22 mouse cellular contexts compared by ENCODE assay signal in the genomic region with DNA sequence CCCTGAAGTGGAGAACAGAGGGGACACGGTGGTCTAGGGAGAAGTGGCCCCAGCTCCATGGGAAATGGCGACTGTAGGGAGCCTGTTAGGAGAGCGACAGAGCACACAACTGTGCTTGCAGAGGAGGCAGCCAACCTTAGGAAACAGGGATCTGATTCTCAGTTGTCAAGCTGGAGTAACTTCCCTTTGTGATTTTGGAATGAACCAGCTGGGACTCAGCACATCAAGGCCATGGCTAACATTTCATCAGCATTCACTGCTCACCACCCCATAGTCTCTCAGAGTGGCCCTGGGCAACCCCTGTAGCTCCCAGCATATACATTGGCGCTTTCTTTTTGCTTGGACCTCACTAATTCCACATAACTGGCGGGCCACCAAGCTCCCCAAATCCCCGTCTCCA. TPM values are rescaled to one million over a fixed set of nuclear protein-coding genes. Genes with fewer than 3 reads are reported as not detected.
A peak's percentile ranks its signal among the peaks of the same experiment; 100 is the strongest.
DNase-seq lines count a peak whose midpoint lies in the region; ATAC-seq lines count a peak whose summit lies in the region.
"Had no signal": no experiment of that assay in that cellular context is flagged by ENCODE, and none has a peak within 500 bp of the region (broad histone marks: within the 10 kb centered on the region; RNA-seq: fewer than 3 reads in every experiment).

No protein-coding gene starts in this region.

- no peak overlapping the region for H3K4me2 ChIP-seq in kidney, embryonic 15.5 days
- H3K4me2 ChIP-seq in lung, embryonic 15.5 days, result no peak overlapping the region
- no peak overlapping the region for H3K4me2 ChIP-seq in stomach, embryonic 15.5 days
- H3K4me2 ChIP-seq: embryonic facial prominence, embryonic 15.5 days; heart, embryonic 12.5 days; hindbrain, embryonic 15.5 days had no signal

- H3K4me3 ChIP-seq in kidney, embryonic 15.5 days (replicated peaks), result no peak overlapping the region
- H3K4me3 ChIP-seq in lung, embryonic 15.5 days, result no peak overlapping the region
- H3K4me3 ChIP-seq in stomach, embryonic 15.5 days (replicated peaks), result no peak overlapping the region
- H3K4me3 ChIP-seq: embryonic facial prominence, embryonic 15.5 days; erythroblast, embryonic 14.5 days; heart, adult 2 months; heart, embryonic 12.5 days; hindbrain, embryonic 15.5 days had no signal

- no peak for ATAC-seq in kidney, embryonic 15.5 days (replicated peaks; ENCODE audit: low FRiP score)
- no peak for ATAC-seq in lung, embryonic 15.5 days (ENCODE audit: borderline replicate concordance, extremely low read depth, low FRiP score, low TSS enrichment)
- ATAC-seq in stomach, embryonic 15.5 days (ENCODE audit: insufficient read depth, low FRiP score, low read depth), result no peak
- ATAC-seq: CD4-positive, CD25-positive, alpha-beta regulatory T cell, adult 4 months; forebrain, embryonic 16.5 days had no signal

- peak; percentile 67 for DNase-seq in adrenal gland, adult 2 months
- DNase-seq in adrenal gland, postnatal 14 days, result no peak
- DNase-seq in kidney, postnatal 4 days, result no peak
- DNase-seq in lung, adult 18-20 months, result no peak
- no peak for DNase-seq in right cerebral cortex, postnatal 36 days (ENCODE audit: low spot score in 2 of 2)
- DNase-seq: adrenal gland, postnatal 25 days; B cell, adult 2 months; cerebellum, adult 18-20 months; cerebellum, adult 9-11 months; cerebellum, postnatal 36 days; gastrocnemius, postnatal 14 days; heart, adult 2 months had no signal

- H3K4me1 ChIP-seq in kidney, embryonic 15.5 days, result peaks cover 40% of the 10 kb centered on the region
- peaks cover 12% of the 10 kb centered on the region for H3K4me1 ChIP-seq in lung, embryonic 15.5 days
- H3K4me1 ChIP-seq in stomach, embryonic 15.5 days, result no peaks in the 10 kb centered on the region
- H3K4me1 ChIP-seq: hindbrain, embryonic 15.5 days had no signal

- peaks cover 33% of the 10 kb centered on the region for H3K36me3 ChIP-seq in kidney, embryonic 15.5 days
- H3K36me3 ChIP-seq in lung, embryonic 15.5 days, result peaks cover 4% of the 10 kb centered on the region; the same call in 1 of the 2 replicates
- no peaks in the 10 kb centered on the region for H3K36me3 ChIP-seq in stomach, embryonic 15.5 days
- H3K36me3 ChIP-seq: hindbrain, embryonic 15.5 days had no signal

- H3K9ac ChIP-seq in kidney, embryonic 15.5 days, result no peak overlapping the region
- no peak overlapping the region for H3K9ac ChIP-seq in lung, embryonic 15.5 days
- no peak overlapping the region for H3K9ac ChIP-seq in stomach, embryonic 15.5 days
- H3K9ac ChIP-seq: embryonic facial prominence, embryonic 15.5 days; heart, embryonic 12.5 days; hindbrain, embryonic 15.5 days had no signal

- no peaks in the 10 kb centered on the region for H3K9me3 ChIP-seq in kidney, embryonic 15.5 days (replicated peaks)
- H3K9me3 ChIP-seq in lung, embryonic 15.5 days, result no peaks in the 10 kb centered on the region
- H3K9me3 ChIP-seq in stomach, embryonic 15.5 days, result no peaks in the 10 kb centered on the region
- H3K9me3 ChIP-seq: embryonic facial prominence, embryonic 15.5 days; G1E; heart, embryonic 12.5 days; hindbrain, embryonic 15.5 days had no signal

- H3K27me3 ChIP-seq in kidney, embryonic 15.5 days, result no peaks in the 10 kb centered on the region
- no peaks in the 10 kb centered on the region for H3K27me3 ChIP-seq in lung, embryonic 15.5 days
- H3K27me3 ChIP-seq in stomach, embryonic 15.5 days (replicated peaks), result no peaks in the 10 kb centered on the region
- H3K27me3 ChIP-seq: embryonic facial prominence, embryonic 15.5 days; heart, embryonic 12.5 days; hindbrain, embryonic 15.5 days had no signal

- 89% methylated on average over 6 of the region's 6 CpGs for WGBS in kidney, embryonic 15.5 days
- 81% methylated on average over 6 of the region's 6 CpGs for WGBS in lung, embryonic 15.5 days
- WGBS in stomach, embryonic 15.5 days, result 87% methylated on average over 6 of the region's 6 CpGs

- H3K27ac ChIP-seq in kidney, embryonic 15.5 days, result peak overlapping the region; percentile 76
- peak overlapping the region; percentile 58 for H3K27ac ChIP-seq in lung, embryonic 15.5 days
- H3K27ac ChIP-seq in stomach, embryonic 15.5 days, result peak overlapping the region; percentile 62; the same call in 1 of the 2 replicates
- H3K27ac ChIP-seq: embryonic facial prominence, embryonic 15.5 days; heart, adult 2 months; hindbrain, embryonic 15.5 days had no signal

RNA-seq across cellular contexts. Expression of gene Myzap, which starts 33.8 kb away (rescaled TPM):
- total RNA-seq in adrenal gland, adult 2 months (2021), result 10 to 100 TPM; 10.3 to 11.7 TPM
- polyA plus RNA-seq in adrenal gland, adult 2 months (2012; rRNA removed), result 3.2 and 3.9 TPM in 2 replicates
- total RNA-seq in adrenal gland, postnatal 14 days (2021), result 9.4 and 15.2 TPM in 2 replicates
- 14.5 and 17.3 TPM in 2 replicates for polyA plus RNA-seq in kidney, embryonic 15.5 days (2015; fragmentation: Nextera tagmentation; extraction: Ambion mirVana)
- polyA plus RNA-seq in lung, embryonic 15.5 days (2015; fragmentation: Nextera tagmentation; extraction: Ambion mirVana), result 50.8 and 56.7 TPM in 2 replicates
- 11.6 and 12.2 TPM in 2 replicates for polyA plus RNA-seq in stomach, embryonic 15.5 days (2015; fragmentation: Nextera tagmentation; extraction: Ambion mirVana)
- polyA plus RNA-seq: erythroblast, embryonic 14.5 days; G1E had no signal
